Mouse (Mus musculus) 3134 (cell line): ENCODE data around the gene D930020B18Rik.

Source experiments
- DNase-seq: peaks from one replicate; pipeline ENCODE4 v3.0.0-alpha.2; 2011; ENCODE audit warnings: low spot score; ENCODE audit not compliant: insufficient read length; ENCODE audit errors: extremely low read depth

D930020B18Rik gene

DNA sequence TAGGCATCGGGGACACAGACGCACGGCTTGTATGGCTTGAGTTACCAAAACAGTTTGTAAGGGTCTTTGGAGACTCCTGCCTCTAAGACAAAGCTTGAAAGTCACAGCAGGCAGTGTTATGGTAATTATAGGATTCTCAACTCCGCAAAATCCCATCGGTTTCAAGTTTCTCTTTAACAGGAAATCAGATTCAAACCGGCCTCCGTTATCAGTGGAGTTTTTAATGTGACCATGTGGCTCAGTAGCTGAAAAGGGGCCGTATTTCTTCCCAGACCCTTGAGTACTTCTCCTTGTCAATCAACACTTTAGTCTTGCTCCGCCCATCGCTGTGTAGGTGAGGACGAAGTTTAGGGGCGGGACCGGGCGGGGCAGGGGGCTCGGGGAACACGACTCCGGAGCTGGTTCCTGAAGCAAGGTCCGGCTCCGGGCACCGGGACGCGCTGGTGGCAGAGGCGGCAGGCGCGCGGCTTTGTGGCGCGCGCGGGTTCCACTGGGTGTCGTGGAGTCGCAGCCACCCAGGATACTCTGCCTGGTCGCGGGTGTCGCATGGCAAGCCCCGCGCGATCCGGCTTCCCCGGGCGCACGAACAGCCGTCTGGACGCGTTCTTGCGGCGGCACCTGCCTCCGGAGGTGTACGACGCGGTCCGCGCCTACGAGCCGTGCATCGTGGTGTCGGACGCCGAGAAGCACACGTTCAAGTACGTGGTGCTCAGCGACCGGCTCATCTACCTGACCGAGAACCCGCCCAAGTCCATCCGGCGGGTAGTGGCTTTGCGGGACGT, at the start of gene D930020B18Rik:
Gene D930020B18Rik (plus strand): TSS at position 317 of the 782 bp plus-strand sequence.
- DNase-seq: no peak

DNA sequence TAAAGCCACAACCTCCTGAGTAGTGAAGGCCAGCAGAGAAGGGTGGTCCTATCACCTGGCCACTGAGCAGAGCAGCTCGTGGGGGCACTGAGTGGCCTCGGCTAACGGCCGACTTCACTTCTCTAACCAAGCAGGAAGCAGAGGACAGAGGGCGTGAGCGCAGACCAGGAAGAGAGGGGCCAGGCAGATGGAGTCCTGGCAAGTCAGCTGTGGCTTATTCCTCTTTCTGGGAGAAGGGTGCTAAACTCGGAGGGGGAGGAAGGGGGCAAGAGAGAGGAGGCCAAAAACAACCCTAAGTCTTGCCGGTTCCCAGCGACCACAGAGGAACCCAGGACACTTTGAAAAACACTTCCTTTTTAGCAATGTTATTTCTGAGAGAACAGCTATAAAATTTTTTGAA, 44.8 kb upstream of the D930020B18Rik start:
- DNase-seq: no peak

DNA sequence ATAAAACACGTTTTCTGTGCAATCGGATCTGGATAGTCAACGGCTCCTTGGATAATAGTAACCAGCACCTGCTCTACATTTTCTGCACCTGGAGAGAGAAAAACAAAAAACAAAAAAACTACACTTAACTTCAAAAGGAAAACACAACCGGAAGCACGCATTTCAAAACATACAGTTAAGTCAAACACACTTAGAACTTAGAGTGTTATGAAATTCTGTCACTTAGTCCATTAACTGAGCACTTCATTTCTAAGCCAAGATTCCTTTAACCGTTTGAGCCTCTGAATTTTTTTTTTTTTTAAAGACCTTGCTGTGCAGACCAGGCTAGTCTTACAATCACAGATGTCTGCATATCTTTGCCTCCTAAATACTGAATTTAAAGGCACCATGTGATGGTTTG, 40.1 kb upstream of the D930020B18Rik start:
- DNase-seq: no peak

DNA sequence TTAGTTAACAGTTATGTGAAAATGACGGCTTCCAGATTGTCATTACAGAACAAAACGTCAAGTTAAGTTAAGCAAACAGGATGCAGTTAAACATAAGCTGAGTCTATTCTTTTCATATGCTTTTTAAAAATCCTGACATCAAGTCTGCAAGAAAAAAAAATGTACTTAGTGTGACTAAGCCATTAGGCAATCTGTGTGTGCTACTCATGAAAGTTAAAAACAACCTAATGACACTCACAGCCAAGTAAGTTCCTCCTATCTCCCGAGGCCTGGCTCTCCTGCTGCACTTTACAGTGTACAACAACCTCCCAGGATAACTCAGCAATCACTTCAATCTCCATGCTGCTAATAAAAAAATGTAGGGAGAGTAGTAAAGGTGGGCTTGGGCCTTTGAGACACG, 37.8 kb upstream of the D930020B18Rik start:
- DNase-seq: no peak

DNA sequence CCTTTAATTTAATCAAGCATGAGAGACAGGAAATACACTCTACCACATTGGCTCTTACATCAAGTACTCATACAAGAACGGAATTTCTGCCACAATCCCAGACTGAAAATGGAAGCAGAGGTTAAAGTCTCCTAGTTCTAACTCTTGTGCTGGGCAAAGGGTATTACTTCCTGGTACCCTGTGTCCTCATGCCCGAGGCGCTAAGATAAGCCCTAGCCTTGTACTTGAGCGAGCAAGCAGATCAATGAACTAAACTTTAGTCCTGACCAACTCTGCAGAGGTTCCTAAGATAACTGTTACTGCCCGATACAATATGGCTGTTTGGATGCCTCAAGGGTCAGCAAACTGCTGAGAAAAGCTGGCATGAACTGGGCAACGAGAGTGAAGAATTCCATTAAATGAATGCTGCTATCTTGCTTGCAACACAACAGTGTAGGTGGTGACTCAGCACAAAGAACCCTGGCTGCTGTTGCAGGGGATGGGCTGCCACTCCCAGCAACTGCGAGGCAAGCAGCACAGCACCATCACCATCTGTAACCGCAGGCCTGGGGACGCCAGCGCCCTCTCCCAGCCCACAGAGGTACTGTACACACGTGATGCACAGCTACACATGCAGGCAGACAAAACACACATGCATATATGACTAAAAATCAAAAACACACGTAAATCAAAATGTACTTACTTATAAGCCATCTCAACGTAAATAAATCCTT, 36.6 kb upstream of the D930020B18Rik start:
- DNase-seq: no peak

DNA sequence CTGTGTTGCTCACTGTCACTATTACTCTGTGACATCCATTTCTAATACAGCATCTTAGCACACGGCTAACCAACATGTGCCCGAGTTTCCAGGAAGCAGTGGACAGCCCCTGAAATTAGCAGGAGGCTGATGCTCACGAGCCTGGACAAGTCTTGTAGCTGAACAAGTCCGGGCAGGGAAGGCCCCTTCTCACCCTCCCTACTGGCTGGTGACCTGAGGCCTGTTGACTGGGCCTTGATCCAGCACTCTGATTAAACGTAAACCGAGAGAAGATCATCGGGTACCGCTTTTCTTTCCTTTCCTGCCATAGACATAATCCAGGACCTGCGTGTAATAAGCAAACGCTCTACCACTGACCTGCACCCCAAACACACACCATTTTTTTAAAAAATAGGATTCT, 33.2 kb upstream of the D930020B18Rik start:
- DNase-seq: no peak

DNA sequence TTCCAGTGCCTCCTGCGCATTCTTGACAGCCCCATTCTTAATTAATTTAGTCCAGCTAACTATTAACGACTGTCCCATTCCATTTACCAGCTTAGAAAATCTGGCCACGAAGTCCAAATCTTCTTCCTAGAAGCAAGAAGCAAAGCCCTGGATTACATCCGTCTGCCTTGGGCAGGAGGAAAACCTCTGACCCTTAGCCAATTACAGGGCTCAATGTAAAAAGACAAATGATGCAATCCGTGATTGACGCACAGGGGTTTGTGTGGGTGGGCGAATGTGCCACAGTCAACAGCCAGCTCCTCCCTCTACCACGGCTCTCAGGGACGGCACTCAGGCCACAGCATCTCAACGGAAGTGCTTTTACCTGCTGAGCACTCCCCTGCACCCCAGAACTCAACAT, 29.8 kb upstream of the D930020B18Rik start:
- no peak for DNase-seq

DNA sequence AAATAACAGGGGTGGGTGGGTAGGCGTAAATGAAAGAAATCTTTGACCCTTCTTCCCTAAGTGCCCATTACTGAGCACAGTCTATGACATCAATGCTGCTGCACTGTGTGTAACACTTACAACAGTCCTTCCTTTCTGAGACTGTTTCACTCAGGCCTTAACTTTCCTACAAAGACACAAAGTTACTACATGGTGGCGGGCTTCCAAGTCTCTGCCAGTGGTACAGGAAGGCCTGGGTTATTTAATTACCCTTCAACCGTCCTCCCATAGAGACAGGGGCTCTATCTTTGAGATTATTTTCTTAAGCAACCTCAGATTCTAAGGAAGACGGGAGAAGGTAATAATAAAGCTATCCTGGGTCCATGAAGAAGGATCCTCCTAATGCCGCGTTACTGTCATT, 28.9 kb upstream of the D930020B18Rik start:
- no peak for DNase-seq

DNA sequence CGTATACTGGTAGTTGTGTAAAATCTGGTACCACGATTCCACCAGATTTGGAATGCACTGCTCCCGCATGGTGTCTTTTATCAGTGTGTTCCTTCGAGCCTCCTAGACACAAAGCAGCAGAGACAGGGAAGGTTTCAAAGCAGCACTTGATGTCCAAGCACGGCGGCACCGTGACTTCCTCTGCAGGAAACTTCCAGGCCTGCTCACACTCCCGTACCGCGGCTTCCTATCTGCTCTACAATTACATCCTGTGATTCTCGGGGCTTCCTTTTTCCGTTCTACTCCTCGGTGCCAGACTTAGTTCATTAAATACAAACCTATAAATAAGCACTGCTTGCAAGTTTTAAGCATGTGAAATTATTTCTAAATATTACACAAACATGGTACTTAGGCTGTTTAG, 27.8 kb upstream of the D930020B18Rik start:
- no peak for DNase-seq

DNA sequence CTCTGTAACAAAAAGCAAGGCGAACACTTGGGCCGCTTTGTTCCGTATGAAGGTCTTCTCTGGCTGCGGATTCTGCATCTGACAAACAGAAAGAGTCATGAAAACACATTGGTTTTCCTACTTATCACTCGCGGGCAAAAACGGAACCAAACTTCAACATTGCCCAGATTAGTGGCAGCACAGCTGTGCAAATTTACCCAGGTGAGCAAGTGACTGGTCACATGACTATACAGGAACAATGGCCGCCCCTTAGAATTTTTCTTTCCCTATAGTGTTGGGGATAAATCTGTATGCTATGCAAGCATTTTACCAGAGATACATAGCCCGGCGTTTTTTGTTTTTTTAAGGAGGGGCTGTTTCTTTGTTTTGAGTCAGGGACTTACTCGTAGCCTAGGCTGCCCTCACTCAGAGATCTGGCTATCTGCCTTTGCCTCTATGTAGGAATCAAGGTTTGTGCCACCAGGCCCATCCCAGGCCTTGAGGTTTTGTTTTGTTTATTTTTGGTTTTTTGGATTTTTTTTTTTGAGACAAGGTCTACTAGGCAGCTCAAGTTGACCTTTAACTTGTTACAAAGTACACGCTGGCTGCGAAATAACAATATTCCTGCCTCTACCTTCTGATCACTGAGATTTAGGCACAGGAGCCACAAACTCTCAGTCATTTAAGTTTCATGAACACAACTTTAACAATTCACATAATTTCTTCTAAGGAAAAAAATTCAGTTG, 26.1 kb upstream of the D930020B18Rik start:
- no peak for DNase-seq

DNA sequence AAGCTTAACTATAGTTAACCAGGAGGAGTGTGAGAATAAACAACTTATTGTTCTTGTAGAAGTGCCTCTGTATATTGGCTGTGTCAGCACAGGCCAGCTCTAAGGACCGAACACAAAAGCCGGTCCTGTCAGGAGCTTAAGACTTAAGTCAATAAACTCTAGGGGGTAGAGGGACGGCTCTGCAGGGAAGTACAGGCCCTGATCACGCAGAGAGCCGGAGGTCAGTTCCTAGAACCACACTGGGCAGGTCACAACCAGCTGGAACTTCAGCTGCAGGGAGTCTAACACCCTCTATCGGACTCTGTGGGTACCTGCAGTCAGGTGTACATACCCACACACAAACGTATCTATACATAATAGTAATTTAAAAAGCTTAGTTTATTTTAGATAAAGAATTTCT, 25.5 kb upstream of the D930020B18Rik start:
- no peak for DNase-seq

DNA sequence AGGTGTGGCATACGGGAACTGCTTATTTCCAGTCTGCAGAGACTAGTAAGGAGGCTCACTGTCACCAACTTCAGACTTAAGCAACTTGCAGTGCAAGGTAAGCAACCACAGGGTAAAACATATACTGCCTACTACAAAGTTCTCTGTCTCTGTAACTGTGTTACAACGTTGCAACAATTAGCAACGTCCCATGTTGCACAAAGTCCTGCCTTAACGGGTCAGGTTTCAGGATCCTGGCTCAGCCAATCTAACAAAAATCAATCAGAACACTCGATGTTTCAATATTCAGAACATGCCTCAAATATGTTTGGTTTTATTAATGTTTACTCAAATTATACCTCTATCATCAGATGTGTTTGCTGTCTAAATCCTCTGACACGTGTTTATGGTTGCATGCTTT, 19.0 kb upstream of the D930020B18Rik start:
- no peak for DNase-seq

DNA sequence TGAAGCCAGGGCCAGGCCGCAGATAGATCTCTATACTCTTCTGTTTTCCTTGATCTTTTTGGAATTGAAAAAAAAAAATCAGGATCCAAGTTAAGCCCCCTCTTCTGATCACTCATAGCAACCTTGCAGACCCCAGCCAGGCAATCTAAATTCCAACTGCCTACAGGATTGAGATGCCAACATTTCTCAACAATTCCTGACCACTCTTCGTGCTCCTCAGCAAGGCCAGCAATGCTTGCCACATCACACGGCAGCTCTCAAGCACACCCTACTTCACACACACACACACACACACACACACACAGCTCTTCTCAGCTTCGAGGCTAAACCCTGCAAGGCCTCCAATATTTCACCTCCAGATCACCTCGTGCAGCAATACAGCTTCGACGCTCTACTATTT, 17.7 kb upstream of the D930020B18Rik start:
- no peak for DNase-seq

DNA sequence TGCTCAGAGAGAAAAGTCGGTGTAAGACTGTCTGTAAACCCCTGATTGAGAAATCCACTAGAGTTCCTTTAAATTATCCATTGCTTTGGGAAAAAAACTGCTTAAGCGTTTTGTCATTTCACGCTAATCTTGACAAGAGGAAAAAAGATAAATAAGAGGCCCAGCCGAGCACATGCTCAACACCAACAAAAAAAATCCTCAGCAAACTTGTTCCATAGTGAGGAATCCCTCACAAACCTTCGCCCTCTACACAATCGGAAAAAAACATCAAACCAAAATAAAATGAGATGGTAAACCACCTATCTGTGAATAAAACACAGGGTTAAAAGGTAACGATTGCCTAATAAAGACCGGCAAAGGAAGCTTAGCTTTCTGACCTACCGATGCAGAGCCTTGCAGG, 16.4 kb upstream of the D930020B18Rik start:
- no peak for DNase-seq

DNA sequence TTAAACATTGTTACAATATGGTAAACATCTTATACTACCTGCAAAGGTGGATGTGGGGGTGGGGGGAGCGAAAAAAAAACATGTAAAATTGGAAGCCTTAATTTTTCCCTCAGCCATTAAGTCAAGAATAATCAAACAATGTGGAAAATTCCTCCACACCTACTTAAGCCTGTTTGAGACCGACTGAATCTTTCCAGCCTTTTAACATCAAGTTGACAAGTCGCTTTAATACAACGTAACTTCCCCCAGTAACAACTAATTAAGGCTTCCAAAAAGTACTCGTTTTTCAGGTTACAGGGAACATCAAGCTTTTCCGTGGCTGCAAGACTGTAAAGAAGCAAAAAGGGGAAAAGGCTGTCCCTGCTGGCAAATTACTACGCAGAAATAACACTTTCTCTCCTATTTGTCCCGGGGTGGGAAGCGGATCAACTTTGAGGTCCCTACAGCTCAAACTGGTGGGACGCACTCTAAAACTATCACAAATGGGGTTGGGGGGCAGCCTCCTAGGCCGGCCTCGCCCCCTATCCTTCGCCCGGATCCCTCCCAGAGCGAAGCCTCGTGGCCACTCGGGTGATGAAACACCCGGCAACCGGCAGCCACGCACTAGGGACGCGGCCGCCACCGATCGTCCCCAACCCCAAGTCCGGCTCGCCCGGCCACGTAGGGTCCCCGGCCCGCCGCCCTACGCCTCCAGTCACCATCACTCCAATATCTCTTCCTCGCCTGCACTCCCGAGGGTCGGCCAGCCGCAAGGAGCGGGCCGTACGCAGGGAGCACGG, 15.8 kb upstream of the D930020B18Rik start:
- no peak for DNase-seq

DNA sequence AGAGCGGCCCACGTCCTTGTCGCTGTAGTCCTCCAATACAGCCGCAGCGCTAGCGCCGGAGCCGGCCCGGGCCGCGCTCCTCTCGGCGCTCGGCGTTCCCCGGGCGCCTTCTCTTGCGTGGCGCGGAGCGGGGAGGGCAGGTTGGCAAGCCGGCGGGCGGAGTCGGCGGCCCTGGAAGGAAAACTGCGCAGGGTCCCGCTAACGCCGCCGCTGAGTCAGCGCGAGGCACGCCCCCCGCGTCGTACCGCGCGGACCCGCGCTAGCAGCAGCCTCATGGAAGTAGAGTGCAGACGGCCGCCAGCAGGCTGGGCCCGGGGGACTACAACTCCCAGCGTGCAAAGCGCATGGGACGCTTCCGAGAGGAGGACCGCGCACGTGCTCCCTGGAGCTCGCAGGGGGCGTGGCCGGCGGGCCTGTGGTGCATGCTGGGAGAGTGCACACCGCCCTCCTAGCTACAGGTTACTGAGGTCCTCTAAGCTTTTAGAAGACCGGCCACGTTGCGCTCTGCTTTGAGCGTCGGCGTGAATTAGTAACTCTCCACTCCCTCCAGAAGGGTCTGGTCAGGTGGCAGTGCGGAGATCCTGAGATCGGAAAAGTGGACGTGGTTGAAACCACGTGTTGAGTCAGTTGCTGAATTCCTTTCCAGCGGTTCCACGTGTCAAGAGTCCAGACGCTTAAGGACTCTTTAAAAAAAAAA, 15.1 kb upstream of the D930020B18Rik start, which contains the start of gene Xpot:
Gene Xpot (minus strand): TSS at position 147 of the 697 bp plus-strand sequence.
- DNase-seq: peak; percentile 99

DNA sequence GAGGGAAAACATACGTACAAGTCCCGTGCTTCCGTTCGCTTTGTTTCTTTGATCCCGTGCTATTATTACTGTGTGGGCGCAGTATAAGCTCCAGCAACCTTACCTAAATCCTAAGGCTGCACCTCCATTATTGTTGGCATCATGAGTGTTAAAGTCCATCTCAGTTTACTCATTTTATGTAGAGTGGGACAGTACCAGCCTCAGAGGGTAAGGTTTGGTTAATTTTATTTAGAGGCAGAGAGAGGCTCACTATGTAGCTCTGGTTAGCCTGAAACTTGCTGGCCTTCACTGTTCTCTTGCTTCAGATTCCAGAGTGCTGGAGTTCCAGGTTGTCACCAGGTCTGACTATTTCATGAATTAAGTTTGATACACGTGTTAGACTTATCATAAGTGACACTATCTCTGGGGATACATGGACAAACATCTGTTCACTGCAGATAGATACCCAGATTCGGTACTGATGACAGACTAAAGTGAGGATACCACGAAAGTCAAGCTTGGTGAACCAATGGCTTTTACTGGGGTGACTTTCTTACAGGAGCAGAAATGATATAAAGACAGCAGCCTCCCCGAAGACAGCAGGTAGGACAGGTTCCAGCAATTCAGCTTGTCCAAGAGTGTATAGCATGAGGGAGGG, 14.1 kb upstream of the D930020B18Rik start:
- no peak for DNase-seq

DNA sequence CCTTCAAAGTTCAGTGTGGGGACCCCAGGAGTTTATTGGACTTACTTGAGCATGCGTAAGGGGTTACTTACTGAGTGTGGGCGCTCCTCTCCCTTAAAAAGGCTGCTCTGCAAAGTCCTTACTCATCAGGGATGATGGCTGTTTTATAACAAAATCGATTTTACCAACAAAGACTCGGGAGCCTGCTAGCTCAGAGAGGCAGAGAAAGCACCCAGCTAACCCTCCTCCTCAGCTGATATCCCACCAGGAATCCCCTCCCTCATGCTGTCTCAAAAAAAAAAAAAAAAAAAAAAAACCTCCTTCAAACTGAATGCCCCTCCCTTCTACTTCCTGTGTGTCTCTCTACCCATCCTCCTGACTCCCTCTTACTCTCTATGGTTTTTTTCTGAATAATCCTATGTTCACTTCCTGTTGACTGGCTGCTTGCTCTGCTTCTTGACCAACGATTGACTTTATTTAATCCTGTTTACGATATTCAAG, 12.8 kb upstream of the D930020B18Rik start:
- DNase-seq: peak; percentile 60

DNA sequence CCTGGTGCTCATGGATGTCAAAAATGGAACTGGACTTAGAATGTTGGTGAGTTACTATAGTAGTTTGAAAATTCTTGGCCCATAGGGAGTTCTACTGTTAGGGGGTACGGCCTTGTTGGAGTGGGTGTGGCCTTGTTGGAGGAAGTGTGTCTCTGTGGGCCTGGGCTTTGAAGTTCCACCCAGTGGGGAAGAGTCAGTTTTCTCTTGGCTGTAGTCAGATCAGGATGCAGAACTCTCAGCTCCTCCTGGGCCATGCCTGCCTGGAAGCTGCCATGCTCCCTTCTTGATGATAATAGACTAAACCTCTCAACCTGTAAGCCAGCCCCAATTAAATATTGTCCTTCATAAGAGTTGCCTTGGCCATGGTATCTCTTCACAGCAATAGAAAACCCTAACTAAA, 7.2 kb upstream of the D930020B18Rik start:
- no peak for DNase-seq
